Mouse (Mus musculus) stomach, embryonic 15.5 days (tissue): Measurements from ENCODE around the gene Mnx1. TPM values are rescaled to one million over a fixed set of nuclear protein-coding genes. Genes with fewer than 3 reads are reported as not detected.
"Not testable (repeated sequence)": the region's sequence is repeated elsewhere in the genome, so short reads cannot be mapped to it uniquely, and the experiment has no call there.

Source experiments
- ATAC-seq: fragments of 200-750 bp; cut with Nextera tagmentation; 2 replicates; pipeline ENCODE4 v1.8.0; 2017; ENCODE audit warnings: low read depth, moderate number of reproducible peaks, moderate TSS enrichment; ENCODE audit not compliant: insufficient read depth, low FRiP score
- H3K27ac ChIP-seq: fragments of 300-500 bp; sonication (generic); 2 replicates; pipeline ENCODE4 v1.5.1; 2015; ENCODE audit warnings: mild to moderate bottlenecking, inconsistent platforms
- H3K27me3 ChIP-seq: fragments of 300-500 bp; sonication (generic); replicated peaks from 2 replicates; pipeline ENCODE4 v1.6.1; 2015; ENCODE audit warnings: inconsistent platforms
- H3K36me3 ChIP-seq: fragments of 300-500 bp; sonication (generic); 2 replicates; pipeline ENCODE4 v1.6.1; 2015; ENCODE audit warnings: inconsistent platforms
- H3K4me1 ChIP-seq: fragments of 300-500 bp; sonication (generic); 2 replicates; pipeline ENCODE4 v1.6.1; 2015; ENCODE audit warnings: inconsistent platforms
- H3K4me2 ChIP-seq: fragments of 300-500 bp; sonication (generic); 2 replicates; pipeline ENCODE4 v1.6.1; 2015; ENCODE audit warnings: mild to moderate bottlenecking, inconsistent platforms
- H3K4me3 ChIP-seq: fragments of 300-500 bp; sonication (generic); replicated peaks from 2 replicates; pipeline ENCODE4 v1.5.1; 2015; ENCODE audit warnings: inconsistent platforms
- H3K9ac ChIP-seq: fragments of 300-500 bp; sonication (generic); 2 replicates; pipeline ENCODE4 v1.6.1; 2015; ENCODE audit warnings: inconsistent platforms
- H3K9me3 ChIP-seq: fragments of 300-500 bp; sonication (generic); 2 replicates; pipeline ENCODE4 v1.6.1; 2016; ENCODE audit warnings: inconsistent platforms
- WGBS: fragments of 180-500 bp; shearing (Covaris S2); methylation state at CpG from one replicate; pipeline ENCODE4 v1.1.7; 2015; 5-methylcytosine and 5-hydroxymethylcytosine counted together
- polyA plus RNA-seq: library from polyadenylated mRNA; unstranded; fragments of >200 nt; fragmentation: Nextera tagmentation; extraction: Ambion mirVana; gene quantifications from 2 replicates; pipeline ENCODE4 v1.2.1, GENCODE M21; 2015

The Mnx1 gene
- polyA plus RNA-seq, 1 experiment from 2014 or later, result 3.1 TPM

- no peaks in the 10 kb centered on the region for H3K9me3 ChIP-seq
- peak; percentile 94 for ATAC-seq
- H3K4me3 ChIP-seq, result peak overlapping the region; percentile 46
- H3K4me1 ChIP-seq, result 0 out of 2 replicates have a peak, but pooled peaks cover 5% of the 10 kb centered on the region
- H3K4me2 ChIP-seq, result peak overlapping the region; percentile 68
- peaks cover 39% of the 10 kb centered on the region for H3K27me3 ChIP-seq
- peak overlapping the region; percentile 81 for H3K27ac ChIP-seq
- no peaks in the 10 kb centered on the region for H3K36me3 ChIP-seq
- WGBS, result 4% methylated on average over 67 of the region's 67 CpGs
- H3K9ac ChIP-seq, result peak overlapping the region; percentile 2; the same call in 1 of the 2 replicates
Measured at GRCm38 (mm10) chr5:29467489-29468350, 10.6 kb downstream of the Mnx1 start.

- 54% methylated on average over 9 of the region's 9 CpGs for WGBS
- H3K4me2 ChIP-seq, result no peak overlapping the region
- no peak overlapping the region for H3K4me3 ChIP-seq
- no peaks in the 10 kb centered on the region for H3K36me3 ChIP-seq
- 0 out of 2 replicates have a peak, but pooled peaks cover 5% of the 10 kb centered on the region for H3K4me1 ChIP-seq
- ATAC-seq, result peak; percentile 44
- H3K9me3 ChIP-seq, result no peaks in the 10 kb centered on the region
- no peak overlapping the region for H3K27ac ChIP-seq
- H3K27me3 ChIP-seq, result peaks cover 15% of the 10 kb centered on the region
- no peak overlapping the region for H3K9ac ChIP-seq
Measured at GRCm38 (mm10) chr5:29462943-29463686, 15.2 kb downstream of the Mnx1 start.

GRCm38 (mm10) chr5:29456895-29457656 is 21.2 kb downstream of the Mnx1 start:
- H3K4me3 ChIP-seq, result no peak overlapping the region
- no peaks in the 10 kb centered on the region for H3K9me3 ChIP-seq
- WGBS, result 54% methylated on average over 5 of the region's 5 CpGs
- no peaks in the 10 kb centered on the region for H3K27me3 ChIP-seq
- H3K36me3 ChIP-seq, result no peaks in the 10 kb centered on the region
- no peak overlapping the region for H3K27ac ChIP-seq
- H3K4me1 ChIP-seq, result no peaks in the 10 kb centered on the region
- H3K9ac ChIP-seq, result no peak overlapping the region
- ATAC-seq, result no peak
- H3K4me2 ChIP-seq, result no peak overlapping the region

DNA sequence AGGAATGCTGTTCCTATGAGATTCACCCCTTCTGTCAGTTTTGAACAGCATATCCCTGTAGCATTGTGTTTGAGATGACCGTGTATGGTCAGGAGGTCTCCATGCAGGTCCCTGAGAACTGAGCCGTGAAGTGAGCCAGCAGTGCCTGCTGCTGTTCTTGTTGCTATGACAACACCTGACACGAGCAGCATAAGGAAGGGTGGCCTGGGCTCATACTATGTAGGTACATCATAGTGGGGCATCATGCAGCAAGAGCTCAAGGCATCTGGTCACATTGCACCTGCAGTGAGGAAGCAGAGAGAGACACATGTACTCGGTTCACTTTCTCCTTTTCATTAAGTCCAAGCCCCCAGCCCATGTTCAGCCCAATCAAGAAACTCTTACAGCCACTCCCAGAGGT is 25.9 kb downstream of the Mnx1 start:
- no peak for ATAC-seq
- Histone ChIP-seq H3K4me1 (no peaks in the 10 kb centered on the region), H3K9ac (no peak overlapping the region), H3K4me2 (no peak overlapping the region), H3K27ac (no peak overlapping the region), H3K4me3 (no peak overlapping the region), H3K9me3 (no peaks in the 10 kb centered on the region), H3K36me3 (peaks cover 26% of the 10 kb centered on the region; the same call in 1 of the 2 replicates), H3K27me3 (no peaks in the 10 kb centered on the region)
- 68% methylated on average over 4 of the region's 4 CpGs for WGBS

- Histone ChIP-seq H3K4me2 (no peak overlapping the region), H3K27ac (no peak overlapping the region), H3K27me3 (no peaks in the 10 kb centered on the region), H3K9me3 (no peaks in the 10 kb centered on the region), H3K9ac (no peak overlapping the region), H3K4me1 (no peaks in the 10 kb centered on the region), H3K36me3 (peaks cover 68% of the 10 kb centered on the region), H3K4me3 (no peak overlapping the region)
- no peak for ATAC-seq
- WGBS, result 92% methylated on average over 2 of the region's 2 CpGs
Measured at GRCm38 (mm10) chr5:29445275-29445674, 33.0 kb downstream of the Mnx1 start.

DNA sequence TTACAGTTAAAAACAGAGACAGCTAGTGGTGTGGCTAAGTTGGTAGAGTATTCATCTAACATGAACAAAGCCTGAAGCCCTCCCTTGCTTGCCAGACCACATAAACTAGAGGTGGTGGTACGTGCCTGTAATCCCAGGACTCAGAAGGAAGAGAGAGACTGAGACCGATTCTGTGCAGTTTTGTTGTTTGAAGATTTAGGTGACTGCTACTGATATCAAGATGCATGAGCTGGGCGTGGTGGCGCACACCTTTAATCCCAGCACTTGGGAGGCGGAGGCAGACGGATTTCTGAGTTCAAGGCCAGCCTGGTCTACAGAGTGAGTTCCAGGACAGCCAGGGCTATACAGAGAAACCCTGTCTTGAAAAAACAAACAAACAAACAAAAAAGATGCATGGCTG is 41.5 kb downstream of the Mnx1 start:
- peaks cover 17% of the 10 kb centered on the region for H3K4me1 ChIP-seq
- ATAC-seq, H3K27me3 ChIP-seq, H3K4me3 ChIP-seq, H3K27ac ChIP-seq, H3K9me3 ChIP-seq: not testable (repeated sequence)
- H3K9ac ChIP-seq, result peak overlapping the region; percentile 22; the same call in 1 of the 2 replicates
- peak overlapping the region; percentile 87 for H3K4me2 ChIP-seq
- peaks cover 41% of the 10 kb centered on the region for H3K36me3 ChIP-seq
- 82% methylated on average over 6 of the region's 6 CpGs for WGBS

- Histone ChIP-seq H3K9me3 (no peaks in the 10 kb centered on the region), H3K36me3 (peaks cover 28% of the 10 kb centered on the region), H3K27ac (peak overlapping the region; percentile 79; the same call in 1 of the 2 replicates), H3K4me2 (peak overlapping the region; percentile 87), H3K27me3 (no peaks in the 10 kb centered on the region), H3K4me1 (peaks cover 17% of the 10 kb centered on the region), H3K9ac (peak overlapping the region; percentile 55), H3K4me3 (peak overlapping the region; percentile 96)
- 33% methylated on average over 8 of the region's 8 CpGs for WGBS
- ATAC-seq, result no peak
Measured at GRCm38 (mm10) chr5:29435491-29435890, 42.8 kb downstream of the Mnx1 start.

- Histone ChIP-seq H3K4me2 (peak overlapping the region; percentile 87), H3K9ac (peak overlapping the region; percentile 55), H3K4me1 (peaks cover 17% of the 10 kb centered on the region), H3K36me3 (peaks cover 25% of the 10 kb centered on the region), H3K27ac (peak overlapping the region; percentile 79), H3K4me3 (peak overlapping the region; percentile 96), H3K27me3 (no peaks in the 10 kb centered on the region), H3K9me3 (no peaks in the 10 kb centered on the region)
- under 1% methylated on average over 48 of the region's 48 CpGs for WGBS
- peak; percentile 68 for ATAC-seq
Measured at GRCm38 (mm10) chr5:29434872-29435358, 43.4 kb downstream of the Mnx1 start.

GRCm38 (mm10) chr5:29434228-29434871 is 43.9 kb downstream of the Mnx1 start, which contains the start of gene Nom1:
Nom1 (plus strand) TSS chr5:29434664.
- Histone ChIP-seq H3K4me3 (peak within 1 kb of the TSS; percentile 96), H3K36me3 (peaks cover 21% of the 10 kb centered on the region), H3K4me2 (peak within 1 kb of the TSS; percentile 87), H3K4me1 (peaks cover 17% of the 10 kb centered on the region), H3K27ac (peak within 1 kb of the TSS; percentile 79), H3K9me3 (no peaks in the 10 kb centered on the region), H3K27me3 (no peaks in the 10 kb centered on the region), H3K9ac (peak within 1 kb of the TSS; percentile 55)
- ATAC-seq, result peak; percentile 88
- 4% methylated on average over 29 of the region's 29 CpGs for WGBS

DNA sequence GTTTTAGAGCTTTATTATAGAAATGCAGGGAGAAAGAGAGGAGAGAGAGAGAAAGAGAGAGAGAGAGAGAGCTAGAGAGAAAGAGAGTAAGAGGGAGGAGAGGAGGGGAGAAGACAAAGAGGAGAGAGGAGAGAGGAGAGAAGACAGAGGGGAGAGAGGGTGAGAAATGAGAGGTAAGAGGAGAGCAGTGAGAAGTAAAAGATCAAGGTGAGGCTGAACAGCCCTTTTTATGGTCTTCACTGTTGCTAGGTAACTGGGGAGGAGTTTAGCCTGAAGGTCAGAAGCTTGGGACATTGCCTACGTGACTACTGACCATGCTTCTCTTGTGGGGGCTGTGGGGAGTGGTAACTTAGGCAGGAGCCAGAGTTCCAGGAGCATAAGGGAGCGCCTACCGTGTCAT is 54.9 kb downstream of the Mnx1 start:
- not testable (repeated sequence) for H3K4me1 ChIP-seq, H3K9ac ChIP-seq, H3K36me3 ChIP-seq, H3K4me3 ChIP-seq, H3K9me3 ChIP-seq, H3K27ac ChIP-seq, H3K27me3 ChIP-seq, H3K4me2 ChIP-seq, ATAC-seq
- WGBS, result 51% methylated on average over 3 of the region's 3 CpGs
